Mouse (Mus musculus) v-Abl transformed pro-B cells (cell line): Measurements from ENCODE around the gene Herc1.

Source experiments
- in situ Hi-C, 2 experiments: fragments of 400-800 bp; cut with MboI; formaldehyde crosslinking; loops; one replicate each; pipeline ENCODE4 v1.15.1; 2025; ENCODE audit not compliant: unreplicated experiment in 2 of 2

Herc1 gene

GRCm38 (mm10) chr9:66516296-66516940, 166.2 kb downstream of the Herc1 start:
- in situ Hi-C loops: loop anchor here (5.0 kb wide), 3 partner anchors 101 to 191 kb away; no protein-coding TSS in a partner anchor

- in situ Hi-C loops: loop anchor here (5.0 kb wide), 3 partner anchors 100 to 190 kb away; no protein-coding TSS in a partner anchor
Observed at GRCm38 (mm10) chr9:66517746-66518145, 167.5 kb downstream of the Herc1 start.

- in situ Hi-C loops: loop anchor here (5.0 kb wide), 3 partner anchors 99 to 189 kb away; no protein-coding TSS in a partner anchor
Observed at GRCm38 (mm10) chr9:66518251-66518650, 168.0 kb downstream of the Herc1 start.

GRCm38 (mm10) chr9:66518901-66519300, 168.7 kb downstream of the Herc1 start:
- in situ Hi-C loops: loop anchor here (5.0 kb wide), 3 partner anchors 98 to 188 kb away; no protein-coding TSS in a partner anchor

- in situ Hi-C loops: no loop called here
Observed at GRCm38 (mm10) chr9:66520299-66520698, 170.0 kb downstream of the Herc1 start.

- in situ Hi-C loops: no loop called here
Observed at GRCm38 (mm10) chr9:66521595-66521994, 171.3 kb downstream of the Herc1 start.

- in situ Hi-C loops: no loop called here
Observed at GRCm38 (mm10) chr9:66542785-66543184, 192.5 kb downstream of the Herc1 start.
